Mouse (Mus musculus) adrenal gland, adult 10 weeks (tissue): ENCODE measurements around the gene Slc25a34. TPM values are rescaled to one million over a fixed set of nuclear protein-coding genes. Genes with fewer than 3 reads are reported as not detected.

Experiments
- polyA plus RNA-seq: library from polyadenylated mRNA; stranded (reverse); fragments of 350-450 nt; fragmentation: Illumina TruSeq; extraction: RNeasy Lipid Tissue Mini Kit (QIAGEN cat#74804); gene quantifications from one replicate; pipeline ENCODE4 v1.2.3, GENCODE M21; 2014; ENCODE audit warnings: low read depth, low replicate concordance

Gene Slc25a34
- polyA plus RNA-seq: 0.35 TPM

GRCm38 (mm10) chr4:141623666-141624065, at the start of gene Slc25a34:
Slc25a34 (minus strand) TSS chr4:141623821.

GRCm38 (mm10) chr4:141664799-141665198, 41.2 kb upstream of the Slc25a34 start, which contains the start of gene Plekhm2:
Plekhm2 (minus strand) TSS chr4:141664899.

GRCm38 (mm10) chr4:141618565-141619243, 4.9 kb downstream of the Slc25a34 start, which contains the start of gene Tmem82:
Tmem82 (minus strand) TSS chr4:141618633.

GRCm38 (mm10) chr4:141605861-141606260, 17.8 kb downstream of the Slc25a34 start, which contains the start of gene Fblim1:
Fblim1 (minus strand) TSS chr4:141606096.

Other genes starting within 250 kb of the Slc25a34 start
- gene Clcnka, start 225.1 kb downstream of the Slc25a34 start, polyA plus RNA-seq: not detected
- gene Clcnkb, start 207.8 kb downstream of the Slc25a34 start, polyA plus RNA-seq: not detected
- not detected for gene Hspb7, start 203.0 kb downstream of the Slc25a34 start, polyA plus RNA-seq
- gene Srarp, start 187.7 kb downstream of the Slc25a34 start, polyA plus RNA-seq: not detected
- not detected for gene Zbtb17, start 179.2 kb downstream of the Slc25a34 start, polyA plus RNA-seq
- gene Spen, start 85.2 kb downstream of the Slc25a34 start, polyA plus RNA-seq: 9.1 TPM
- gene Fblim1, start 17.7 kb downstream of the Slc25a34 start, polyA plus RNA-seq: 7.1 TPM
- not detected for gene Tmem82, start 5.2 kb downstream of the Slc25a34 start, polyA plus RNA-seq
- 1.3 TPM for gene Plekhm2, start 41.1 kb upstream of the Slc25a34 start, polyA plus RNA-seq
- gene Rsc1a1, start 61.8 kb upstream of the Slc25a34 start, polyA plus RNA-seq: not detected
- gene Ddi2, start 99.6 kb upstream of the Slc25a34 start, polyA plus RNA-seq: 33.9 TPM
- gene Agmat, start 122.9 kb upstream of the Slc25a34 start, polyA plus RNA-seq: 0.70 TPM
- 11.1 TPM for gene Dnajc16, start 167.1 kb upstream of the Slc25a34 start, polyA plus RNA-seq
- gene Casp9, start 169.8 kb upstream of the Slc25a34 start, polyA plus RNA-seq: 17.0 TPM
- not detected for gene Cela2a, start 202.3 kb upstream of the Slc25a34 start, polyA plus RNA-seq
- not detected for gene Ctrc, start 222.5 kb upstream of the Slc25a34 start, polyA plus RNA-seq